Mouse (Mus musculus) lung, postnatal 36 days (tissue): ENCODE data around the gene Fryl.
"Not testable (repeated sequence)": the region's sequence is repeated elsewhere in the genome, so short reads cannot be mapped to it uniquely, and the experiment has no call there.

Experiments
- DNase-seq: peaks from one replicate; pipeline ENCODE4 v3.0.0; 2022; ENCODE audit warnings: mixed read lengths

Gene Fryl

DNA sequence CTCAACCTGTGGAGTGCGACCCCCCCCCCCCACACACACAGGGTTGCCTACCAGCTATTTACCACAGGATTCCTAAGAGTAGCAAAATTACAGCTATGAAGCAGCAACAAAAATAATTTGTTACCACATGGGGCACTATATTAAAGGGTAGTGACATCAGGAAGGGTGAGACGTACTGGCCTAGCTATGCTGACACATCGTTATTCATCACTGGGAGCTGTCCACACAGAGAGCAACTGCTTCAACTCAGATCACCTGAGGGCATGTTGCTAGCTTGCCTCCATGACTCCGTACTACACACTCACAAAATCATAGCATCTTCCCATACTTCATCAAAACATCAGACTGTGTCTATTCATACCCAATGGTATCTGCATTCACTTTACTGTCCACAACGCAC, 176.6 kb downstream of the Fryl start:
- no peak for DNase-seq

DNA sequence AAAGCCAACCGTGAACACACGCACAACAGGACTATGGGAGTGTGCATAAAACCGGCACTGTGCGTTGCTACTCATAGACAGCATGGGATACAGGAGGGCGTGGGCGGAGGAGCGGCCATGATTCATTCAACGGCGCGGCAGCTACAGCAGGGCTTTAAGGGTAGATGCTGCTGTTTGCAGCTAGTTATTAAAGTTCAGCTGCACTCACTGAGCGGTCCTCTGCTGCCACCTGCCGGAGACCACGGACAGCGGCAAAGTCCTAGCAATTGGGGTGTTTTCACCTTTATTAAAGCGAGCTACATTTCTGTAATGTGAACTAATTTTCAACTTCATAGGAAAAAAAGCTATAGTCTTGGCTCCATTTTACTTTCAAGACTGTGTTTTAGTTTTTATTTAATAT, 185.1 kb downstream of the Fryl start:
- DNase-seq = peak; percentile 73

DNA sequence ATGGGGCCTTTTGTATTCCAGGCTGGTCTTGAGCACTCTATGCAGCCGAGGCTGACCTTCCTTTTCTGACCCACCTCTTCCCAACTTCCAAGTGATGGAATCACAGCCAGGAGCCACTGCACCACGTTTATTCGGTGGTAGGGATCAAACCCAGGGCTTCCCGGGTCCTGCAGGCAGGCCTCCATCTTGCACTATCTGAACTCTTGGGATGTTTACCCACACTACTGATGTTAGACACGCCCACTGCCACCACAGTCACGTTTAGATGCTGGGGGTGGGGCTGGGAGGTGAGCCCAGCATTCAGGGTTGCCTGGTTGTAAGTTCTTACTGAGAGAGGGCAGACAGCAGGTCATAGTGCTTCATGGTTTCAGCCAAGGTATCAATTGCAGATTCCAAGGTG, 189.5 kb downstream of the Fryl start:
- DNase-seq = no peak

DNA sequence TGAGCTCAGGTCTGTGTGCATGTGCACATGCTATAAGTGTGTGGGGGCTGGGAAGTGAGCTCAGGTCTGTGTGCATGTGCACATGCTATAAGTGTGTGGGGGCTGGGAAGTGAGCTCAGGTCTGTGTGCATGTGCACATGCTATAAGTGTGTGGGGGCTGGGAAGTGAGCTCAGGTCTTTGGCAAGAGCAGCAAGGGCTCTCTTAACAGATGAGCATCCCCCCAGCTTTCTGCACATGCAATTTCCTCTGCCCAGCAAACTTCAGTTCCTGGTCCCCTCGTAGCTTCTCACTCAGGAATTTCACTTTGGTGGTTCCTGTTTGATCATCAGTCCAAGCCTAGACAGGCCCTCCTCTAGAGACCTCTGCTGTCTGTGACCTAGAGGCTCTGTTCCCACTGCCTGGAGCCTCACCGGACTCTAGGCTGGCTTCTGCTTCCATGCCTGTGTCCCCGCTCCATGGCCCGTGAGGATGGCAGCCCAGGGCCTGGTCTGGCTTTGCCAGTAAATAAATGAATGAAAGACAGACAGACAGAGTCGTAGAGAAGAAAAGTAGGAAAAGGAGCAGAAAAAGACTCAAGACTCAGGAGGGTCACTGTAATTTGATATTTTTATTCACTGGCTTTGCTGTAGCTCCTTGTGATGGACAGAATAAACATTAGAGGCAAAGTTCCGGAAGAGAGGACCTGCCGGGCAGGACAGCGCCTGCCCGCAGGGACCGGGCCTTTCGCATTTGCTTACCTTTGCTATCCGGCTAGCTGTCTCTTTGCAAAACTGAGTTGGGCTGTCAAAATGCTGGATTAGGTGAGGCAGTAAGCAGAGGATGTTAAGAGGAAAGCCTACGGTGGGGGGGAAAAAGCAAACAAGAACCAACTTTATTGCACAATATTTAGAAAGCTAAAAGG, 192.4 kb downstream of the Fryl start:
- DNase-seq = no peak

DNA sequence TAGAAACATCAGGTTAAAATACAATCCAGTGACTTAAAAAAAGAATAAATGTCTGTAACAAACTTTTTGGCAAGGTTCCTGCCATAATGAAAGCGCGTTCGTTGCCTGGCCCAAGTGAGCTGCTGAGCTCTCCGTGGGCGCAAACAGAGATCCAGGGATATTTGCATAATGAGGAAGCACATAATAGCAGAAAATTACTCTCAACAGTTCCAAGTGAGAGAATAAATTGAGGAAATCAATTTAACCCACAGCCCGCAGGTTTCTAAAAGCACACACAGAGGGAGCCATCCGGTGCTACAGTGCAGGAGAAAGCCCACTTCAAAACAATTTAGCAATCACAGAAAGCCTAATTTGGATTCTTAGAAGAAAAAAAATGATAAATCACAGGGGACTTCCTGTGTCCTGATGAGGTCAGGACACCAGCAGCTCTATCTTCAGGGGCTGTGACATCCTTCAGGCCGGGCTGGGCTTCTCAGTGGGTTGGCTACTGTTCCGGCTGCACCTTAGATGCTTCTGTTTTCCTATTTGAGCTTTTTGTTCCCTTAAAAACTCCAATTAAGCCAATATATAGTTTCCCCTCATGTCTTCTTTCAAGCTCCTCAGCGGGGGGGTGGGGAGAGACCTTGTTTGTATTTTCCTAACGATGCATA, 194.8 kb downstream of the Fryl start:
- DNase-seq = no peak

DNA sequence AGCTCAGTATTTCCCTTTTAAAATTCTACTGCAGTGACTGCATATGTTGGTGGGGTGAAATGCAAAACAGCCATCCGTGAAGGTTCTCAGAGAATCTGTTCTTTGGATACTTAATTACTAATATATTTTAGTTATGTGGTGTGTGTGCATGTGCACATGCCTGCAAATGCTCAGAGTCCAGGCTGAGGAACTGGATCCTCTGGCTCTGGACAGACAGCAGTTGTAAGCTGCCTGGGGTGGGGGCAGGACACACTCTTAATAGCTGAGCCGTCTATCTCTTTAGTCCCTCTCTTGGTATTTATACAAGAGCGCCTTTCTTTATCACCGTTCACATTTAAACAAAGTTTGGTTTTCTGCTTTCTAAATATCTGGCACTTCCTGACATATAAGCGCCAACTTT, 199.5 kb downstream of the Fryl start:
- DNase-seq = no peak

DNA sequence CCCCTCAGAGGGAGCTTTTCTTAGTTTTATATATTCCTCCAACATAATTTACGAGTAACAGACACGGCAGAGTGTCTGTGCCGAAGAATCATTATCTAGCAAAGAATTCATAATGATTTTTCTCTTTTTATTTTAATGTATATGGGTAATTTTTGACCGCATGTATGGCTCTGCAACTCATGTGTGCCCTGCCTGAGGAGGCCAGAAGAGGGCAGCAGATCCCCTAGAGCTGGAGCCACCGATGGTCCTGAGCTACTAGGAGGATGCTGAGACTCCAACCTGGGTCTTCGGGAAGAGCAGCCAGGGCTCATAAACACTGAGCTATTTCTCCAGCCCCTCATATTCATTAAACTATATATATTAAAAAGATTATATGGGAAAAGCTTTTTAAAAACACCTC, 200.0 kb downstream of the Fryl start:
- DNase-seq = no peak

DNA sequence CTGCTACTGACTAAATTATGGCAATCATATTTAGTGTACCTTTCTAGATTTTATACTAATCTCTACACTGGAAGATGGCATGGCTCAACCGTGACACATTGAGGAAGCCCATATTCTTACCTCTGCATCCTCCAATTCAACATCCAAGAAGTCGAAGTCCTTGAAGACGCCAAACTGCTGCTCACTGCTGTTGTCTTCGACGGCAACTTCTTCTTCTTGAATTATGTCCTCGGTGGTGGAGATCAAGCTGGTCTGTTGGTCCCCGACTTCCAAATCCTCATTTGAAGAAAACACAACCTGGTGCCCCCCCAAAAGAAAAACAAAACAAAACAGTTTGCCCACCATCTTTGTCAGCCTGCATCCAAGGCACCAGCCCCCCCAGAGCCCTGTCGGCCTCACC, 202.5 kb downstream of the Fryl start:
- no peak for DNase-seq

DNA sequence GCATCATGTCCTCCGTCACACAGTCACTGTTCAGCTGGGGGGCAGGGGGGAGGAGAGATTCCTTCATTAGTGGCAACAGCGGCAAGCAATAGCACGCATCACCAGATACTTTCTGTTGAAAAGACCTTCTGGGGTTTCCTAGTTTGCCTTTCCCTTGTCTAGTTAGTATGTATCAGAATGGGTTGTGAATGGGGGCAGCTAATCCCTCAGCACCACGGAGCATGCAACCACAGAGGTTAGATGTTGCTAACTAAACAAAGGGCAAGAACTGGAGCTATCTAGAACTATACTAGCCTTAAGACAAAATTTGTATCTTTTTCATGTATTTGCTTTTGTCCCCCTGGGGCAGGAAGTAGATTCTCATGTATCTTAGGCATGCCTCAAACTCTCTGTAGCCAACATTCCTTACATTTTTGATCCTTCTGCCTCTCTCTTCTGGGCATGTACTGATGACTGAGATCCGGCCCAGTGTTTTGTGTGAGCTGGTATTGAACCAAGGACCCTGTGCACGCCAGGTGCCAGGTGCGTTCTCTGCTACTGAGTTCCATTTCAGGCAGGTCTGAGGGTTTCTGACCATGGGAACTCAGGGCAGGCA, 208.7 kb downstream of the Fryl start:
- DNase-seq = no peak

DNA sequence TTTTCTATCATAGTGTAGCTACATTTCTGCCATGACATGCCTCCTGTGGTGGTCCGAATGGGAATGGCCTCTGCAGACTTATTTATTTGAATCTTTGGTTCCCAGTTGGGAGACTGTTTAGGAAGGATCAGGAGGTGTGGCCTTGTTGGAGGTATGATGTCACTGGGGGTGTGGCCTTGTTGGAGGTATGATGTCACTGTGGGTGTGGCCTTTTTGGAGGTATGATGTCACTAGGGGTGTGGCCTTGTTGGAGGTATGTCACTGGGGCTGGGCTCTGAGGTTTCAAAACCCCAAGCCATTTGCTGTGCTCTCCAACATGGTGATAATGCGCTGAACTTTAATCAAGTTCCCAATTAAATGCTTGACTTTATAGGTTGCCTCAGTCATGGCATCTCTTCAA, 212.4 kb downstream of the Fryl start:
- no peak for DNase-seq

DNA sequence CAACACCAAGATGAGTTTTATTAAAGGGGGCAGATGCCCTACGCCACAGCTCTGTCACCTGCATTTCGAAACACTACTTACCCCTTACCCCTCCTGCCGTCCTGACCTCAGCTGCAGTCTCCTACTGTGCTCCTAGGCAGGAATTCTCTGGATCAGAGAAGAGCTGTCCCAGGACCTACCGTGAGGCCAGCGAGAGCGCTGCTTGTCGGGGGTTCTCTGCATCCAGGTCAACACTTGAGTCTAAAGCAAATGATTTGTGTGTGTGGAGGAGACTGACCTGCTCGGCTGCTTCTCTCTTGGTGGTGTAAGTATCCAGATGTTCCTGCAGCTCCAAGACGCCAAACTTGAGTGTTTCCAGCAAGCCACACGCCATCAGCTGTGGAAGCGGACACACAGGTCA, 223.9 kb downstream of the Fryl start:
- DNase-seq = no peak

DNA sequence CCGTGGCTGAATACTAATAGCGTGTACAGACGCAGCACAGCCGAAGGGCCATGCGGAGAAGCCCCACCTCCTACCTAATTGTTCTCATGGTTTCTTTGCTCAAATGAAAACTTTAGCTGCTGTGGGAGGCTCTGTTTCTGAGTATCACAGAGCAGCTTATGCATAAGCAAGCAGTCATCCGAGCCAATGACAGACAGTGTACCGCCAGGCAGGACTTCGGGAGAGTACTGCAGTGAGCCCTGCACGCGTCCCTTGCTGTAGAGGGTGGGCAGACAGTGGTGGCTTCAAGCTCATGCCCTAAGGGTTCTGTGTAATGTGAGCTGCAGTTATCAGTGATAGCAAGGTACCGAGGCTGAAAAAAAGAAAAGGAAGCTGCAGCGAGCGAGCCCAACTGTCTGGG, 227.8 kb downstream of the Fryl start:
- no peak for DNase-seq

DNA sequence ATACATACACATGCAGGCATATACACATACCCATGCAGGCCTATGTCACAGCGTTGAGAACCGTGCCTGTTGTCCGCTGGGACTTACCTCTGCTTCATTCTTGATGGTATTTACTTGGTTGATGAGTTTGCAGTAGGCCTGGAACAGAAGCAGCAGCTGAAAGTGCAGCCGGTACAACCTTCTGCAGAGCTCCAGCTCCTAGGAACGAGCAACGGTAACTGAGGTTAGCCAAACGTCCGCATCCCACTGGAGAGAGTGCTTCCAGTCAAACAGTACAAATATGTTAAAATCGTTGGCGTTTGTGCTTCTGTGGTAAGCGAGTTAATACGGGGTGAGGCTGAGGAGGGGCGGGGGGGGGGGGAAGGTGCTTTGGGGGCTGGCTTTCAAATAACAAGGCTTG, 232.6 kb downstream of the Fryl start:
- DNase-seq = no peak

DNA sequence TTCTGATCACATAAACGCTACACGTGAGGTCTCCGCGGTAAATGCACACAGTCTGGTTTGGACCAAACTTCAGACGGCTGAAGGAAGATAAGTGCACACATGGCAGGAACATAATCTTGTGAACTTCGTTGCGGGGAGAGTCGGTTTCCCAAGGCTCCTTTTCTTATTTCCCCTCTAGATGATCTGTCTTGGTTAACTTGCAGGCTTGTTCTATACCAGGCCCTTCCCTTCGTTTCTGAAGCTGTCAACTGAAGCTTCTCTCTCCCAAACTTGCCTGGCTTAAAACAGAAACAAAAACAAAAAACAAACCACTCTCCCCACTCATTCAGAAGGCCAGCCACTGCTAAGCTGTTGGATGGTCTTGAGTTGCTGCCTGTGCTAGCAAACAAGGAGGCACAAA, 241.7 kb downstream of the Fryl start:
- no peak for DNase-seq

DNA sequence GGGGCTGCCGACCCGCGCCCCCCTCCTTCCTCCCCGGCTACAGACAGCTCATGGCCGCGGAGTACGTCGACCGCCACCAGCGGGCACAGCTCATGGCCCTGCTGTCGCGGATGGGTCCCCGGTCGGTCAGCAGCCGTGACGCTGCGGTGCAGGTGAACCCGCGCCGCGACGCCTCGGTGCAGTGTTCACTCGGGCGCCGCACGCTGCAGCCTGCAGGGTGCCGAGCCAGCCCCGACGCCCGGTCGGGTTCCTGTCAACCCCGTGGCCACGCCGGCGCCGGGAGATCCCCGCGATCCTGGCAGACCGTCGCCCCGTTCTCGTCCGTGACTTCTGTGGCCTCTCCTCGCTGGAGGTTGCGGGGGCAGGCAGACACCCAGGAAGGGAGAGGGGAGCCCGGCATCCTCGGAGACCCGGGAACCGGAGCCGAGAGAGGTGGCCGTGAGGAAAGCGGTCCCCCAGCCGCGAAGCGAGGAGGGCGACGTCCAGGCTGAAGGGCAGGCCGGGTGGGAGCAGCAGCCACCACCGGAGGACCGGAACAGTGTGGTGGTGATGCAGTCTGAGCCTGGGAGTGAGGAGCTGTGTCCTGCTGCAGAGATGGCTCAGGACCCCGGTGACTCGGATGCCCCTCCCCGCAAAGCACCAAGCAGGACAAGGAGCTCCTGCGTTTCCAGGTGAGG, 242.7 kb downstream of the Fryl start:
- DNase-seq = not testable (repeated sequence)

DNA sequence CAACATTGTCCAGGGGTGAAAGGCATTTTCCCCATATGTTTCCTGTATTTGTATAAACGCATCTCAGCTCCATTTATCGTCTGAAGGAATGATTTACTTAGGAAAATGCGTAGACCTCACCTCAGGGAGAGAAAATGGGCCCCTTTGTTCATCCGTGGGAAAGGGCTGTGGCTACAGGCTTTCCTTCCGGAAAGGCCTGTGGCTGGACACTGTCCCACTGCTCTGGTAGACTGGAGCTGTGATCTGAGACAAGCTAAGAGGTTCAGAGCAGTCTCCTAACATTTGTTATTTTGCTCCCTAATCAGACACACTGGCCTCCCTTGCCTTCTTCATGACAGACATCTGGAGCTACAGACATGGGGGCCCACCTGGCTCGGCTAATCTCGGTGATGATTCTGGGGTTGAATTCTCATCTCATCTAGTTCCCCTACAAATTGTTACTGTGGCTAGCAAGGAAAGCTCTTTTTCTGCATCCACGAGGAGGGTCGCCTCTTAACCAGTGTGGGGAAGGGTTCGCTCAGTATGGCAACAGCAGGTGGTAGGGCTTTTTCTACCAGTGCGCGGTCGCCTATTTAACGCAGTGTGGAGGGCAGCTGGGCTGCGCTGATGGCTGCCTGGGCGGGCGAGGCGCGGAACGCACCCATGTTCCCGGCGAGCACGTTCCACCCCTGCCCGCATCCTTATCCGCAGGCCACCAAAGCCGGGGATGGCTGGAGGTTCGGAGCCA, 243.4 kb downstream of the Fryl start:
- DNase-seq = not testable (repeated sequence)

DNA sequence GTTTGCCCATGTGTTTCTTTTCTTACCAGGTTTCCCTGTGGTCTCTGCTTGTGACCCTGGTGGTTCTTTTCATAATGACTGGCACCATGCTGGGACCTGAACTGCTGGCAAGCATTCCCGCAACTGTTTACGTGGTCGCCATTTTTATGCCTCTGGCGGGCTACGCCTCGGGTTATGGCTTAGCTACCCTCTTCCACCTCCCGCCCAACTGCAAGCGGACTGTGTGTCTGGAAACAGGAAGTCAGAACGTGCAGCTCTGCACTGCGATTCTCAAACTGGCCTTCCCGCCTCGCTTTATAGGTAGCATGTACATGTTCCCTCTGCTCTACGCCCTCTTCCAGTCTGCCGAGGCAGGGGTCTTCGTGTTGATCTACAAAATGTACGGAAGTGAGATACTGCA, 244.6 kb downstream of the Fryl start:
- DNase-seq = not testable (repeated sequence)

DNA sequence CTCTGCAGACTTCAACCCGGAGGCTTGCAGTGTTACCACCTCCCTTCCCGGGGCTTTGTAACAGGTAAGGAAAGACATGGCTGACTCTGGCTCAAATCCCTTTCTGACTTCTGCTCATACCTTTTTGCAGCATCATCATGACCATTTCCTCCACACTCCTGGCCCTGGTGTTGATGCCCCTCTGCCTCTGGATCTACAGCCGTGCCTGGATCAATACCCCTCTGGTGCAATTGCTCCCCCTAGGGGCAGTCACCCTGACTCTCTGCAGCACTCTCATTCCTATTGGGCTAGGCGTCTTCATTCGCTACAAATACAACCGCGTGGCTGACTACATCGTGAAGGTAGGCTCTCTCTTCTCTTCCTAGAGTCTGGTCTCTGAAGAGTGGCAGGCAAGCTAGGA, 248.2 kb downstream of the Fryl start:
- peak; percentile 15 for DNase-seq

DNA sequence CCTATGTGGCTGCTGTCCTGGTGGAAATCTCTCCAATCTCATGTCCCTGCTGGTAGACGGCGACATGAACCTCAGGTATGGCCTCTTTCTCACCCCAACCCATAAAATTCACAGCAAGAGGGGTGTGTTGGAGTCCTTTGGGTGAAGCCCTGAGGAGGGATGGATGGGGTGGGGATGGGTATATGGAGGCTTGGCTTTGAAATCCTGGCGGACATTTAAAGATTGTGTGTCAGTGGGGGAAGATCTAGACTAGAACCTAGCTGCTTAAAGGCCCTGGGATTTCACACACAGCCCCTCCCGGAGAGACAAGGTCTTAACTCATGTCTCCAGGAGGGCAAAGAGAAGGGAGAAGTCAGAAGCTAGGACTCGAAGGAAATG, 248.8 kb downstream of the Fryl start:
- no peak for DNase-seq

DNA sequence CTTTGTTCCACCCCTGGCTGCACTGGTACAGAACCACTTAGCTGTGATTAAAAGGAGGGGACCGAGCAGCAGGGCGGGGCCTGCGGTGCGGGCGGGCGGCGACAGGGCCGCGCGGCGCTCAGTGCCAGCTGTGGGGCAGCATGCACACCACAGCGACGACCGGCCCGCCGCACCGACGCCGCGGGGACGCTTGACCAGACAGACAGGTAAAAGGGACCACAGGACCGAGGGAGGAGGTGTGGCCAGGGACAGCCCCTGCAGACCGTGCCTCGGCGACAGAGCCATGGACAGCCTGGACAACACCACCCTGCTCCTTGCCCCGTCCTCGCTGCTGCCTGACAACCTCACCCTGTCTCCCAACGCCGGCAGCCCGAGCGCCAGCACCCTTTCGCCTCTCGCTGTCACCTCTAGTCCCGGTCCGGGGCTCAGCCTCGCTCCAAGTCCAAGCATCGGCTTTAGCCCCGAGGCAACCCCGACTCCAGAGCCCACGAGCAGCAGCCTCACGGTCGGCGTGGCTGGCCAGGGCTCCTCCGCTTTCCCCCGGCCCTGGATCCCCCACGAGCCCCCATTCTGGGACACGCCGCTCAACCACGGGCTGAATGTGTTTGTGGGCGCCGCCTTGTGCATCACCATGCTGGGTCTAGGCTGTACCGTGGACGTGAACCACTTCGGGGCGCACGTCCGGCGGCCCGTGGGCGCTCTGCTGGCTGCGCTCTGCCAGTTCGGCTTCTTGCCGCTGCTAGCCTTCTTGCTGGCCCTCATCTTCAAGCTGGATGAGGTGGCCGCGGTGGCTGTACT, 249.4 kb downstream of the Fryl start, which contains the start of gene Slc10a4:
TSS of gene Slc10a4 (plus strand) at position 100 of the 798 bp plus-strand sequence.
- no peak for DNase-seq

DNA sequence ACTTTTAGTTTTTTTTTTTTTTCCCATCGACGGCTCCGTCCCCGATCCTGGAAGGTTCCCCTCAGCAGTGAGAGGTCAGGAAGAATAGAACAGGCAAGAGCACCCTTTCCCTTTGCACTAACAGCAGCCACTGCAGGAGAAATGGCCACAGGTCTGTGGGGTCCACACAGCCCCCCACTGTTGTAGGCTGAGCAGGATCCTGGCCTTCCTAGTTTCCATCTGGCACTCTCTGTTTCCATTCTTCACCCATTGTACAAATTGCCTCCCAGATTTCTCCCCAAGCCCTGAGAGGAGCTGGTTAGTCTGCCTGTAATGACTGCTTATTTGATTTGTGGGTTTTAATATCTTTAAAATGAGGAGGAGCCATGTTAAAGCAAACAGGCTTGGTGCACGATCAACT, 252.4 kb downstream of the Fryl start:
- DNase-seq = no peak

DNA sequence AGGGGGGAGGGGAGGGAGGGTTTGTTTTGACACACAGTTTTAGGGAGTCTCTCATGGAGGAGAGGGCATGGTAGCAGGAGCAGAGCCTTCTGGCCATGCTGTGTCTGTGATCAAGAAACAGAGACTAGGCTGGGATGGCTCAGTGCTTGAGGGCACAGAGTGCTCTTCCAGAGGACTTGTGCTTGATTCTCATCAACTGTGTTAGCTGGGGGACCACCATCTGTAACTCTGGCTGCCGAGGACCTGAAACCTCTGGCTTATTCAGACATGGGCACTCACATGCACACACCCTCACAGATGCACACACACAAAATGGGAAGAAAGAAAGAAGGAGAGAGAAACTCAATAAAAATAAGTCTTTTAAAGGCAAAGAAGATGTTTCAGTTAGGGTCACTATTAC, 257.9 kb downstream of the Fryl start:
- DNase-seq = not testable (repeated sequence)
